Mouse (Mus musculus) ovary, adult 2 months (tissue): ENCODE results near the gene Ciart. TPM values are rescaled to one million over a fixed set of nuclear protein-coding genes. Genes with fewer than 3 reads are reported as not detected.

ENCODE experiments used
- polyA plus RNA-seq: library from polyadenylated mRNA; depleted of rRNA; stranded (reverse); fragments of >200 nt; gene quantifications from 2 replicates; pipeline ENCODE4 v1.2.3, GENCODE M21; 2012; rRNA removed

The Ciart gene
- 9.5 and 9.7 TPM in 2 replicates for polyA plus RNA-seq

GRCm38 (mm10) chr3:95881979-95882815 lies at the start of gene Ciart:
Gene Ciart (minus strand): TSS chr3:95882251.

GRCm38 (mm10) chr3:95928658-95929503 lies 46.8 kb upstream of the Ciart start, which contains the start of gene Anp32e:
Gene Anp32e (plus strand): TSS chr3:95929246.

GRCm38 (mm10) chr3:95904568-95904967 lies 22.5 kb upstream of the Ciart start, which contains the start of gene Car14:
Gene Car14 (minus strand): TSS chr3:95904691.

GRCm38 (mm10) chr3:95893606-95894316 lies 11.7 kb upstream of the Ciart start, which contains the start of gene Aph1a:
Gene Aph1a (plus strand): TSS chr3:95893969.

GRCm38 (mm10) chr3:95891211-95892065 lies 9.4 kb upstream of the Ciart start, which contains the start of gene BC028528:
Gene BC028528 (minus strand): TSS chr3:95892005.

GRCm38 (mm10) chr3:95871392-95871867 lies 10.6 kb downstream of the Ciart start, which contains the start of gene Mrps21:
Gene Mrps21 (minus strand): TSS chr3:95871519.

GRCm38 (mm10) chr3:95855502-95856089 lies 26.5 kb downstream of the Ciart start, which contains the start of gene Prpf3:
Gene Prpf3 (minus strand): TSS chr3:95855885.

Other genes with a start within 250 kb of the Ciart start
- gene Mcl1, start 223.5 kb downstream of the Ciart start, polyA plus RNA-seq: 109 and 292 TPM in 2 replicates
- gene Adamtsl4, start 194.3 kb downstream of the Ciart start, polyA plus RNA-seq: 7.8 and 8.3 TPM in 2 replicates
- gene Ecm1, start 142.7 kb downstream of the Ciart start, polyA plus RNA-seq: 220 and 471 TPM in 2 replicates
- gene Tars2, start 122.0 kb downstream of the Ciart start, polyA plus RNA-seq: 31.3 and 36.9 TPM in 2 replicates
- 12.0 and 16.6 TPM in 2 replicates for gene Rprd2, start 63.4 kb downstream of the Ciart start, polyA plus RNA-seq
- 4.6 and 6.4 TPM in 2 replicates for gene Prpf3, start 26.4 kb downstream of the Ciart start, polyA plus RNA-seq
- 47.9 and 63.9 TPM in 2 replicates for gene Mrps21, start 10.7 kb downstream of the Ciart start, polyA plus RNA-seq
- 5.2 and 8.0 TPM in 2 replicates for gene BC028528, start 9.8 kb upstream of the Ciart start, polyA plus RNA-seq
- 221 and 413 TPM in 2 replicates for gene Aph1a, start 11.7 kb upstream of the Ciart start, polyA plus RNA-seq
- gene Car14, start 22.4 kb upstream of the Ciart start, polyA plus RNA-seq: 70.9 and 98.2 TPM in 2 replicates
- gene Anp32e, start 47.0 kb upstream of the Ciart start, polyA plus RNA-seq: 18.5 and 26.0 TPM in 2 replicates
- 46.0 and 57.5 TPM in 2 replicates for gene Plekho1, start 113.8 kb upstream of the Ciart start, polyA plus RNA-seq
- gene Vps45, start 176.2 kb upstream of the Ciart start, polyA plus RNA-seq: 2.9 and 3.2 TPM in 2 replicates
- 22.1 and 34.9 TPM in 2 replicates for gene Otud7b, start 222.3 kb upstream of the Ciart start, polyA plus RNA-seq